11 mouse cellular contexts compared by ENCODE assay signal in genomic region chr3:79455761-79456160, GRCm38 (mm10).
"Had no signal": no experiment of that assay in that cellular context is flagged by ENCODE, and none has a peak within 500 bp of the region (broad histone marks: within the 10 kb centered on the region; RNA-seq: fewer than 3 reads in every experiment).

No protein-coding gene starts in this region.

- ATAC-seq: liver, embryonic 12.5 days had no signal

- H3K9ac ChIP-seq: limb, embryonic 15.5 days; liver, embryonic 12.5 days; lung, embryonic 14.5 days; midbrain, embryonic 12.5 days; stomach, embryonic 15.5 days had no signal

- H3K27me3 ChIP-seq: limb, embryonic 15.5 days; liver, embryonic 12.5 days; stomach, embryonic 15.5 days had no signal

- H3K4me2 ChIP-seq: limb, embryonic 15.5 days; liver, embryonic 12.5 days; lung, embryonic 14.5 days; midbrain, embryonic 12.5 days; stomach, embryonic 15.5 days had no signal

- DNase-seq: kidney, adult 8-10 months; layer of hippocampus, postnatal 36 days; lung, embryonic 14.5 days; lung, postnatal 10 days; lung, postnatal 4 days; retina, postnatal 1 day; right cerebral cortex, postnatal 14 days had no signal

- H3K9me3 ChIP-seq: limb, embryonic 15.5 days; liver, embryonic 12.5 days; midbrain, embryonic 12.5 days; stomach, embryonic 15.5 days had no signal

- H3K27ac ChIP-seq: limb, embryonic 15.5 days; liver, embryonic 12.5 days; midbrain, embryonic 12.5 days; stomach, embryonic 15.5 days had no signal

- H3K4me1 ChIP-seq: limb, embryonic 15.5 days; liver, embryonic 12.5 days; stomach, embryonic 15.5 days had no signal

- H3K4me3 ChIP-seq: limb, embryonic 15.5 days; liver, embryonic 12.5 days; midbrain, embryonic 12.5 days; stomach, embryonic 15.5 days had no signal
